ENCODE assay signal across 9 mouse cellular contexts in genomic region chr9:109040216-109040615, GRCm38 (mm10). TPM values are rescaled to one million over a fixed set of nuclear protein-coding genes. Genes with fewer than 3 reads are reported as not detected.
DNase-seq lines count a peak whose midpoint lies in the region; ATAC-seq and TF ChIP-seq lines count a peak whose summit lies in the region.
"Had no signal": no experiment of that assay in that cellular context is flagged by ENCODE, and none has a peak within 500 bp of the region (broad histone marks: within the 10 kb centered on the region; RNA-seq: fewer than 3 reads in every experiment).

No protein-coding gene starts in this region.

- no peak for DNase-seq in heart, adult 11 months
- DNase-seq in kidney, postnatal 0 days (ENCODE audit: low spot score), result no peak
- no peak for DNase-seq in embryo, embryonic 10.5 days (ENCODE audit: low spot score)
- DNase-seq in layer of hippocampus, adult 9-11 months, result no peak

- no peak overlapping the region for H3K27ac ChIP-seq in heart, embryonic 12.5 days (ENCODE audit: poor library complexity, severe bottlenecking)
- peak overlapping the region; percentile 50; the same call in 1 of the 2 replicates for H3K27ac ChIP-seq in kidney, postnatal 0 days
- H3K27ac ChIP-seq: left cerebral cortex, adult 2 months had no signal

- peak overlapping the region; percentile 81 for H3K4me2 ChIP-seq in heart, embryonic 12.5 days
- H3K4me2 ChIP-seq in kidney, postnatal 0 days (ENCODE audit: low read length), result peak overlapping the region; percentile 85

- ATAC-seq in heart, embryonic 12.5 days (ENCODE audit: insufficient number of reproducible peaks, low FRiP score), result no peak
- no peak for ATAC-seq in megakaryocyte, adult 5-6 weeks (ENCODE audit: poor library complexity, severe bottlenecking)
- no peak for ATAC-seq in kidney, postnatal 0 days (replicated peaks; ENCODE audit: low FRiP score, low read depth)
- ATAC-seq: hindbrain, embryonic 16.5 days had no signal

- H3K36me3 ChIP-seq in heart, embryonic 12.5 days, result 0 out of 2 replicates have a peak, but pooled peaks cover 5% of the 10 kb centered on the region
- H3K36me3 ChIP-seq in megakaryocyte, embryonic 14.5 days (replicated peaks; ENCODE audit: low read length), result peaks cover 16% of the 10 kb centered on the region
- peaks cover 3% of the 10 kb centered on the region; the same call in 1 of the 2 replicates for H3K36me3 ChIP-seq in kidney, postnatal 0 days (ENCODE audit: insufficient read depth, low read length)

- no peak overlapping the region for H3K9ac ChIP-seq in heart, embryonic 12.5 days
- no peak overlapping the region; the same call in 1 of the 2 replicates for H3K9ac ChIP-seq in kidney, postnatal 0 days (ENCODE audit: low read depth, low read length)

- TF ChIP-seq CTCF in kidney, postnatal 0 days (IDR thresholded peaks at IDR 0.05; ENCODE audit: low read depth), result no peak

- H3K4me1 ChIP-seq in heart, embryonic 12.5 days (replicated peaks), result peaks cover 37% of the 10 kb centered on the region
- H3K4me1 ChIP-seq in megakaryocyte, embryonic 14.5 days, result peaks cover 40% of the 10 kb centered on the region
- H3K4me1 ChIP-seq in kidney, postnatal 0 days (replicated peaks; ENCODE audit: insufficient read depth, low read length), result peaks cover 25% of the 10 kb centered on the region

- no peak overlapping the region for H3K4me3 ChIP-seq in heart, embryonic 12.5 days
- peak overlapping the region; percentile 97 for H3K4me3 ChIP-seq in megakaryocyte, embryonic 14.5 days (replicated peaks)
- H3K4me3 ChIP-seq in kidney, postnatal 0 days (replicated peaks; ENCODE audit: low read depth, low read length), result peak overlapping the region; percentile 65; the same call in 1 of the 2 replicates
- H3K4me3 ChIP-seq: left cerebral cortex, adult 2 months had no signal

- no peaks in the 10 kb centered on the region for H3K9me3 ChIP-seq in heart, embryonic 12.5 days (replicated peaks)
- H3K9me3 ChIP-seq in megakaryocyte, embryonic 14.5 days, result no peaks in the 10 kb centered on the region
- H3K9me3 ChIP-seq in kidney, postnatal 0 days (replicated peaks; ENCODE audit: low read length), result no peaks in the 10 kb centered on the region

- WGBS in heart, embryonic 12.5 days, result 77% methylated on average over 8 of the region's 8 CpGs
- WGBS in kidney, postnatal 0 days, result 74% methylated on average over 8 of the region's 8 CpGs

- no peaks in the 10 kb centered on the region for H3K27me3 ChIP-seq in heart, embryonic 12.5 days (replicated peaks)
- peaks cover 3% of the 10 kb centered on the region for H3K27me3 ChIP-seq in megakaryocyte, embryonic 14.5 days (replicated peaks)
- no peaks in the 10 kb centered on the region for H3K27me3 ChIP-seq in kidney, postnatal 0 days (ENCODE audit: insufficient read depth, low read length)

RNA-seq across cellular contexts. Expression of gene Shisa5, which starts 1.9 kb away (rescaled TPM):
- 67.5 and 70.3 TPM in 2 replicates for polyA plus RNA-seq in heart, embryonic 12.5 days (2016; fragmentation: Nextera tagmentation; extraction: Ambion mirVana)
- polyA plus RNA-seq in megakaryocyte, embryonic 14.5 days (2012; ENCODE audit: insufficient read depth, low replicate concordance), result 375 and 575 TPM in 2 replicates
- total RNA-seq in megakaryocyte, adult 5-6 weeks (2015), result 119 and 176 TPM in 2 replicates
- 453 and 632 TPM in 2 replicates for total RNA-seq in megakaryocyte, adult 5-6 weeks (2017)
- 122 and 123 TPM in 2 replicates for polyA plus RNA-seq in kidney, postnatal 0 days (2015; fragmentation: Nextera tagmentation; extraction: Ambion mirVana)

RNA-seq across cellular contexts. Expression of gene Trex1, which starts 19.3 kb away (rescaled TPM):
- 5.8 and 7.1 TPM in 2 replicates for polyA plus RNA-seq in heart, embryonic 12.5 days (2016; fragmentation: Nextera tagmentation; extraction: Ambion mirVana)
- 25.2 and 49.1 TPM in 2 replicates for polyA plus RNA-seq in megakaryocyte, embryonic 14.5 days (2012; ENCODE audit: insufficient read depth, low replicate concordance)
- total RNA-seq in megakaryocyte, adult 5-6 weeks (2015), result 119 and 124 TPM in 2 replicates
- total RNA-seq in megakaryocyte, adult 5-6 weeks (2017), result 68.7 and 87.5 TPM in 2 replicates
- 14.3 and 15.2 TPM in 2 replicates for polyA plus RNA-seq in kidney, postnatal 0 days (2015; fragmentation: Nextera tagmentation; extraction: Ambion mirVana)

RNA-seq across cellular contexts. Expression of gene Atrip, which starts 33.7 kb away (rescaled TPM):
- polyA plus RNA-seq in heart, embryonic 12.5 days (2016; fragmentation: Nextera tagmentation; extraction: Ambion mirVana), result 17.9 and 19.6 TPM in 2 replicates
- polyA plus RNA-seq in megakaryocyte, embryonic 14.5 days (2012; ENCODE audit: insufficient read depth, low replicate concordance), result 2.2 and 2.8 TPM in 2 replicates
- total RNA-seq in megakaryocyte, adult 5-6 weeks (2015), result 7.2 and 9.5 TPM in 2 replicates
- 9.7 and 10.2 TPM in 2 replicates for total RNA-seq in megakaryocyte, adult 5-6 weeks (2017)
- polyA plus RNA-seq in kidney, postnatal 0 days (2015; fragmentation: Nextera tagmentation; extraction: Ambion mirVana), result 18.8 and 20.9 TPM in 2 replicates

RNA-seq across cellular contexts. Expression of gene Ccdc51, which starts 42.1 kb away (rescaled TPM):
- 14.6 and 16.3 TPM in 2 replicates for polyA plus RNA-seq in heart, embryonic 12.5 days (2016; fragmentation: Nextera tagmentation; extraction: Ambion mirVana)
- 3.8 TPM in 1 of 2 replicates, not detected in the other for polyA plus RNA-seq in megakaryocyte, embryonic 14.5 days (2012; ENCODE audit: insufficient read depth, low replicate concordance)
- 4.7 and 6.0 TPM in 2 replicates for total RNA-seq in megakaryocyte, adult 5-6 weeks (2015)
- total RNA-seq in megakaryocyte, adult 5-6 weeks (2017), result 6.7 and 11.0 TPM in 2 replicates
- 12.9 and 13.8 TPM in 2 replicates for polyA plus RNA-seq in kidney, postnatal 0 days (2015; fragmentation: Nextera tagmentation; extraction: Ambion mirVana)

RNA-seq across cellular contexts. Expression of gene Tma7, which starts 42.2 kb away (rescaled TPM):
- 715 and 742 TPM in 2 replicates for polyA plus RNA-seq in heart, embryonic 12.5 days (2016; fragmentation: Nextera tagmentation; extraction: Ambion mirVana)
- 28.0 and 687 TPM in 2 replicates for polyA plus RNA-seq in megakaryocyte, embryonic 14.5 days (2012; ENCODE audit: insufficient read depth, low replicate concordance)
- 367 and 406 TPM in 2 replicates for total RNA-seq in megakaryocyte, adult 5-6 weeks (2015)
- total RNA-seq in megakaryocyte, adult 5-6 weeks (2017), result 109 and 136 TPM in 2 replicates
- polyA plus RNA-seq in kidney, postnatal 0 days (2015; fragmentation: Nextera tagmentation; extraction: Ambion mirVana), result 635 and 680 TPM in 2 replicates
